Mouse (Mus musculus) heart, embryonic 15.5 days (tissue): Measurements from ENCODE around the gene Sycn. TPM values are rescaled to one million over a fixed set of nuclear protein-coding genes. Genes with fewer than 3 reads are reported as not detected.
A peak's percentile ranks its signal among the peaks of the same experiment; 100 is the strongest.

Experiments
- ATAC-seq: fragments of 200-750 bp; cut with Nextera tagmentation; replicated peaks from 2 replicates; pipeline ENCODE4 v1.8.0; 2017; ENCODE audit warnings: low read depth, moderate TSS enrichment; ENCODE audit not compliant: insufficient number of reproducible peaks, insufficient read depth, low FRiP score
- H3K27ac ChIP-seq: fragments of 300-500 bp; sonication (generic); 2 replicates; pipeline ENCODE4 v1.5.1; 2015; ENCODE audit warnings: mild to moderate bottlenecking, inconsistent platforms
- H3K27me3 ChIP-seq: fragments of 300-500 bp; sonication (generic); 2 replicates; pipeline ENCODE4 v1.6.1; 2015; ENCODE audit warnings: inconsistent platforms
- H3K36me3 ChIP-seq: fragments of 300-500 bp; sonication (generic); 2 replicates; pipeline ENCODE4 v1.6.1; 2015; ENCODE audit warnings: mild to moderate bottlenecking, inconsistent platforms
- H3K4me1 ChIP-seq: fragments of 300-500 bp; sonication (generic); replicated peaks from 2 replicates; pipeline ENCODE4 v1.6.1; 2015; ENCODE audit warnings: inconsistent platforms
- H3K4me2 ChIP-seq: fragments of 300-500 bp; sonication (generic); 2 replicates; pipeline ENCODE4 v1.6.1; 2015; ENCODE audit warnings: inconsistent platforms, mild to moderate bottlenecking, moderate library complexity
- H3K4me3 ChIP-seq: fragments of 300-500 bp; sonication (generic); 2 replicates; pipeline ENCODE4 v1.5.1; 2015; ENCODE audit warnings: mild to moderate bottlenecking, inconsistent platforms
- H3K9ac ChIP-seq: fragments of 300-500 bp; sonication (generic); 2 replicates; pipeline ENCODE4 v1.6.1; 2015; ENCODE audit warnings: mild to moderate bottlenecking, inconsistent platforms
- H3K9me3 ChIP-seq: fragments of 300-500 bp; sonication (generic); replicated peaks from 2 replicates; pipeline ENCODE4 v1.6.1; 2016; ENCODE audit warnings: inconsistent platforms
- WGBS: fragments of 180-500 bp; shearing (Covaris S2); methylation state at CpG from one replicate; pipeline ENCODE4 v1.1.7; 2015; ENCODE audit warnings: mixed read lengths; 5-methylcytosine and 5-hydroxymethylcytosine counted together
- polyA plus RNA-seq: library from polyadenylated mRNA; unstranded; fragments of >200 nt; fragmentation: Nextera tagmentation; extraction: Ambion mirVana; gene quantifications from 2 replicates; pipeline ENCODE4 v1.2.1, GENCODE M21; 2015

Sycn gene
- polyA plus RNA-seq, 1 experiment from 2014 or later: not detected

- H3K27me3 ChIP-seq: no peaks in the 10 kb centered on the region
- H3K9me3 ChIP-seq: no peaks in the 10 kb centered on the region
- no peak overlapping the region for H3K4me2 ChIP-seq
- no peak overlapping the region for H3K9ac ChIP-seq
- peaks cover 17% of the 10 kb centered on the region for H3K4me1 ChIP-seq
- 0 out of 2 replicates have a peak overlapping the region, but pooled peaks have one; percentile 10 for H3K27ac ChIP-seq
- H3K36me3 ChIP-seq: peaks cover 29% of the 10 kb centered on the region
- 39% methylated on average over 4 of the region's 4 CpGs for WGBS
- ATAC-seq: no peak; the same call in 1 of the 2 replicates
- no peak overlapping the region for H3K4me3 ChIP-seq
Observed at GRCm38 (mm10) chr7:28558486-28558885, 17.8 kb downstream of the Sycn start.

- 90% methylated on average over 10 of the region's 10 CpGs for WGBS
- Histone ChIP-seq H3K27ac (no peak overlapping the region), H3K9ac (no peak overlapping the region), H3K9me3 (no peaks in the 10 kb centered on the region), H3K4me2 (no peak overlapping the region), H3K36me3 (peaks cover 45% of the 10 kb centered on the region), H3K27me3 (no peaks in the 10 kb centered on the region), H3K4me1 (peaks cover 16% of the 10 kb centered on the region), H3K4me3 (no peak overlapping the region)
- no peak for ATAC-seq
Observed at GRCm38 (mm10) chr7:28560856-28561255, 20.2 kb downstream of the Sycn start.

GRCm38 (mm10) chr7:28561967-28562366 is 21.3 kb downstream of the Sycn start:
- WGBS: 88% methylated on average over 11 of the region's 11 CpGs
- Histone ChIP-seq H3K4me3 (no peak overlapping the region), H3K4me1 (peaks cover 13% of the 10 kb centered on the region), H3K9me3 (no peaks in the 10 kb centered on the region), H3K36me3 (peaks cover 56% of the 10 kb centered on the region), H3K9ac (no peak overlapping the region), H3K27me3 (no peaks in the 10 kb centered on the region), H3K4me2 (no peak overlapping the region), H3K27ac (no peak overlapping the region)
- no peak for ATAC-seq

- H3K36me3 ChIP-seq: peaks cover 60% of the 10 kb centered on the region
- no peak overlapping the region for H3K4me2 ChIP-seq
- peaks cover 13% of the 10 kb centered on the region for H3K4me1 ChIP-seq
- no peak overlapping the region for H3K9ac ChIP-seq
- no peak overlapping the region for H3K27ac ChIP-seq
- no peaks in the 10 kb centered on the region for H3K27me3 ChIP-seq
- no peaks in the 10 kb centered on the region for H3K9me3 ChIP-seq
- WGBS: 87% methylated on average over 13 of the region's 13 CpGs
- no peak overlapping the region for H3K4me3 ChIP-seq
- no peak for ATAC-seq
Observed at GRCm38 (mm10) chr7:28562371-28562770, 21.7 kb downstream of the Sycn start.

GRCm38 (mm10) chr7:28562951-28563350 is 22.3 kb downstream of the Sycn start:
- Histone ChIP-seq H3K36me3 (peaks cover 66% of the 10 kb centered on the region), H3K27me3 (no peaks in the 10 kb centered on the region), H3K4me1 (peaks cover 9% of the 10 kb centered on the region), H3K4me3 (no peak overlapping the region), H3K9me3 (no peaks in the 10 kb centered on the region), H3K9ac (no peak overlapping the region), H3K4me2 (no peak overlapping the region), H3K27ac (no peak overlapping the region)
- 93% methylated on average over 13 of the region's 13 CpGs for WGBS
- ATAC-seq: no peak

GRCm38 (mm10) chr7:28565407-28565806 is 24.7 kb downstream of the Sycn start:
- no peak overlapping the region for H3K4me2 ChIP-seq
- 69% methylated on average over 5 of the region's 5 CpGs for WGBS
- H3K4me3 ChIP-seq: no peak overlapping the region
- H3K9ac ChIP-seq: no peak overlapping the region
- no peaks in the 10 kb centered on the region for H3K9me3 ChIP-seq
- H3K27me3 ChIP-seq: no peaks in the 10 kb centered on the region
- H3K36me3 ChIP-seq: peaks cover 50% of the 10 kb centered on the region
- H3K27ac ChIP-seq: peak overlapping the region; percentile 42; the same call in 1 of the 2 replicates
- no peak for ATAC-seq
- H3K4me1 ChIP-seq: peaks cover 14% of the 10 kb centered on the region

- no peak for ATAC-seq
- Histone ChIP-seq H3K4me3 (no peak overlapping the region), H3K4me1 (peaks cover 33% of the 10 kb centered on the region), H3K27ac (no peak overlapping the region), H3K27me3 (no peaks in the 10 kb centered on the region), H3K9me3 (no peaks in the 10 kb centered on the region), H3K36me3 (peaks cover 46% of the 10 kb centered on the region), H3K9ac (no peak overlapping the region), H3K4me2 (no peak overlapping the region)
- WGBS: 78% methylated on average over 4 of the region's 4 CpGs
Observed at GRCm38 (mm10) chr7:28567539-28567938, 26.9 kb downstream of the Sycn start.

- ATAC-seq: no peak
- Histone ChIP-seq H3K4me2 (no peak overlapping the region), H3K9me3 (no peaks in the 10 kb centered on the region), H3K4me3 (no peak overlapping the region), H3K4me1 (peaks cover 40% of the 10 kb centered on the region), H3K27ac (no peak overlapping the region), H3K27me3 (no peaks in the 10 kb centered on the region), H3K36me3 (peaks cover 39% of the 10 kb centered on the region), H3K9ac (no peak overlapping the region)
Observed at GRCm38 (mm10) chr7:28568253-28568652, 27.6 kb downstream of the Sycn start.

GRCm38 (mm10) chr7:28570291-28570981 is 29.8 kb downstream of the Sycn start:
- Histone ChIP-seq H3K27me3 (no peaks in the 10 kb centered on the region), H3K4me1 (peaks cover 41% of the 10 kb centered on the region), H3K27ac (peak overlapping the region; percentile 63), H3K36me3 (peaks cover 23% of the 10 kb centered on the region), H3K4me3 (no peak overlapping the region), H3K4me2 (no peak overlapping the region), H3K9me3 (no peaks in the 10 kb centered on the region), H3K9ac (peak overlapping the region; percentile 16; the same call in 1 of the 2 replicates)
- ATAC-seq: no peak; the same call in 1 of the 2 replicates
- WGBS: 57% methylated on average over 12 of the region's 12 CpGs

- H3K27ac ChIP-seq: peak overlapping the region; percentile 63
- H3K27me3 ChIP-seq: no peaks in the 10 kb centered on the region
- H3K4me2 ChIP-seq: no peak overlapping the region
- no peaks in the 10 kb centered on the region for H3K9me3 ChIP-seq
- H3K4me1 ChIP-seq: peaks cover 44% of the 10 kb centered on the region
- peaks cover 18% of the 10 kb centered on the region for H3K36me3 ChIP-seq
- peak overlapping the region; percentile 16; the same call in 1 of the 2 replicates for H3K9ac ChIP-seq
- H3K4me3 ChIP-seq: no peak overlapping the region
- 32% methylated on average over 5 of the region's 5 CpGs for WGBS
- ATAC-seq: no peak
Observed at GRCm38 (mm10) chr7:28570982-28571682, 30.4 kb downstream of the Sycn start.

- Histone ChIP-seq H3K36me3 (peaks cover 3% of the 10 kb centered on the region), H3K4me1 (peaks cover 60% of the 10 kb centered on the region), H3K27me3 (no peaks in the 10 kb centered on the region), H3K27ac (no peak overlapping the region), H3K4me3 (no peak overlapping the region), H3K4me2 (no peak overlapping the region), H3K9ac (no peak overlapping the region), H3K9me3 (no peaks in the 10 kb centered on the region)
- WGBS: 77% methylated on average over 5 of the region's 5 CpGs
- ATAC-seq: no peak
Observed at GRCm38 (mm10) chr7:28572689-28573088, 32.0 kb downstream of the Sycn start.
